Mouse (Mus musculus): ENCODE results near the gene Nfat5. TPM values are rescaled to one million over a fixed set of nuclear protein-coding genes. Genes with fewer than 3 reads are reported as not detected.

The Nfat5 gene
- total RNA-seq, 2 experiments from 2014 or later: 54.8 to 60.3 TPM

- no peak for TF ChIP-seq CTCF (IDR thresholded peaks at IDR 0.05)
- peak within 1 kb of the TSS; percentile 13 for H3K27ac ChIP-seq
These were observed 109.9 kb downstream of the Nfat5 start, which contains the start of gene Nqo1 for GRCm38 (mm10) chr8:107403038-107403781. TSS of gene Nqo1 (minus strand) at chr8:107403206.

DNA sequence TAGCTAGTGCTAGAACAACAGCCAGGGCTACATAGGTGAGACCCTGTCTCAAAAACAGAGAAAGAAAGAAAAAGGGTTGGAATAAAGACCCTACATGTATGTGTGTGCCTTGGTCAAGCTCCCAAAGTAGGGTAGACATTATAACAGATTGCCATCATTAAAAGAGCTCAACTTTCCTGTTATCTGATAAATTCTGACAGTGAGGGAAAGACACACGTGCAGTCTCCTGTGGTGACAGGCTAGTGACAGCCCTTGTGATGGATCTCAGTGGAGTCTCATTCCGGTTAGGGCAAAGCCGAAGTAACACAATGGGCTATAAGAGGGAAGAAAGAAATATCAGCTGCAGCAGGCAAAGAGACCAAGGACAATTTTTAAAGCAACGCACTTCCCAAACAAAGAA is 110.8 kb downstream of the Nfat5 start:
- no peak overlapping the region for H3K27ac ChIP-seq
- intact Hi-C loops (cut with DNase I): no loop called here
- no peak for DNase-seq (ENCODE audit: extremely low spot score in 1 of 2, low spot score in 2 of 2)
- H3K4me3 ChIP-seq: no peak overlapping the region
- TF ChIP-seq CTCF (IDR thresholded peaks at IDR 0.05): no peak

More at GRCm38 (mm10) chr8:107403038-107403781, 109.9 kb downstream of the Nfat5 start, which contains the start of gene Nqo1:
- intact Hi-C loops (cut with DNase I): no loop called here
- DNase-seq (ENCODE audit: extremely low spot score in 1 of 2, low spot score in 2 of 2): peak; percentile 40 to 63
- H3K4me3 ChIP-seq: peak within 1 kb of the TSS; percentile 47

- no peak for TF ChIP-seq CTCF (IDR thresholded peaks at IDR 0.05)
- no peak overlapping the region for H3K27ac ChIP-seq
These were observed 112.7 kb downstream of the Nfat5 start for GRCm38 (mm10) chr8:107405935-107406334.

GRCm38 (mm10) chr8:107411391-107411790 is 118.1 kb downstream of the Nfat5 start:
- no peak overlapping the region for H3K4me3 ChIP-seq
- TF ChIP-seq CTCF (IDR thresholded peaks at IDR 0.05): peak; percentile 61
- intact Hi-C loops (cut with DNase I): no loop called here
- H3K27ac ChIP-seq: no peak overlapping the region
- DNase-seq (ENCODE audit: extremely low spot score in 1 of 2, low spot score in 2 of 2): no peak

More at GRCm38 (mm10) chr8:107405935-107406334, 112.7 kb downstream of the Nfat5 start:
- no peak overlapping the region for H3K4me3 ChIP-seq
- intact Hi-C loops (cut with DNase I): no loop called here
- DNase-seq (ENCODE audit: extremely low spot score in 1 of 2, low spot score in 2 of 2): no peak

DNA sequence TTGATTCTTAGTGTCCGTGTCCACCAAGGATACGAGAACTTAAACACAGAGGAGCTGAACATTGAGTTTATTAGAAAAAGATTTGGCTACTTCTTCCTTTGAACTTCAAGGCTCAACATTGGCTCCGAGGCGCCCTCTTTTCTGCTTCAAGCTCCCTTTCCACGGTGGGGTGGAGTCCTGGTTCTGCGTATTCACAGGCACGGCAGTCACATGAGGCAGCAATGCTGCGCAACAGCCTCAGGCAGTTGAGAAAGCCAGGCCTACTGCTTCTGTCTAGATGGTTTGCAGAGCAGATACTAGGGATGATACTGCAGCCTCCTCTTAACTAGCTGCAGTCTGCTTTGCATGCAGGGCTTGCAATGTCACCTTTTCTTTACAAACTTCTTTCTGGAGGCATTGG is 119.3 kb downstream of the Nfat5 start:
- DNase-seq (ENCODE audit: extremely low spot score in 1 of 2, low spot score in 2 of 2): no peak
- Histone ChIP-seq H3K4me3 (no peak overlapping the region), H3K27ac (no peak overlapping the region)
- intact Hi-C loops (cut with DNase I): no loop called here
- no peak for TF ChIP-seq CTCF (IDR thresholded peaks at IDR 0.05)

DNA sequence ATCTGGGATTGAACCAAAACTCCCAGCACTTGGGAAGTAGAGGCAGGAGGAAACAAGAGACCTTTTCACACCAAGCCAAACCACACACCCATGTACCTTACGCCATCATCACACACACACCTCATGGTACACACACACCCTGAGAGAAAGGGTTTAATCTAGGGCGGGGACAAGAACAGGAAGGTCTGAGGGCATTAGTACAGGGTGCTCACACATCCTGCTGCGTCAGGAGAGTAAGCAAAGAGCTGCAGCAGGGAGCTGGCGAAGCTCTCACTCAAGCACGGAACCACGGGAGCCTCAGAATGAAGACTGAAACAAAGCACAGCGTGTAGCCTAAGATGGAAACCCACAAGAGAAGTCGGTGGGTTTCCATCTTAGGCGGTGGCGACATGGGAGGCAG is 120.6 kb downstream of the Nfat5 start:
- no peak for DNase-seq (ENCODE audit: extremely low spot score in 1 of 2, low spot score in 2 of 2)
- H3K4me3 ChIP-seq: no peak overlapping the region
- H3K27ac ChIP-seq: no peak overlapping the region
- intact Hi-C loops (cut with DNase I): no loop called here
- no peak for TF ChIP-seq CTCF (IDR thresholded peaks at IDR 0.05)

DNA sequence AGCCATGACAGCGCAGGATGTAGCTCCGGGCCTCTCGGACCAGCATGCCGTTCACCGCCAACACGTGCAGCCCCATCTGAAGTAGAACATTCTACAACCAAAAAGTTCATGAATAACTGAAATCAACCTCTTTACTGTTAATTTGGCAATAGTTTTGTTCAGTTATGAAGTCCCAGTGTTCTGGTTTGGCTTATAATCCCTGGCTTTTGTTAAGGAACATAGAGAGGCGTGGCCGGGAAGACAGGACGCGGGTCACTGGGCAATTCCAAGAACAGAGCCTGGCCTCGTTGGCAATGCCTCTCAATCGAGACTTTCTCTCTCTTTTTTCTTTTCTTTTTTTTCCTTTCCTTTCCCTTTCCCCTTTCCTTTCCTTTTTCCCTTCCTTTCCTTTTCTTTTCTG is 123.7 kb downstream of the Nfat5 start:
- no peak overlapping the region for H3K4me3 ChIP-seq
- TF ChIP-seq CTCF (IDR thresholded peaks at IDR 0.05): no peak
- intact Hi-C loops (cut with DNase I): no loop called here
- no peak overlapping the region for H3K27ac ChIP-seq
- no peak for DNase-seq (ENCODE audit: extremely low spot score in 1 of 2, low spot score in 2 of 2)

DNA sequence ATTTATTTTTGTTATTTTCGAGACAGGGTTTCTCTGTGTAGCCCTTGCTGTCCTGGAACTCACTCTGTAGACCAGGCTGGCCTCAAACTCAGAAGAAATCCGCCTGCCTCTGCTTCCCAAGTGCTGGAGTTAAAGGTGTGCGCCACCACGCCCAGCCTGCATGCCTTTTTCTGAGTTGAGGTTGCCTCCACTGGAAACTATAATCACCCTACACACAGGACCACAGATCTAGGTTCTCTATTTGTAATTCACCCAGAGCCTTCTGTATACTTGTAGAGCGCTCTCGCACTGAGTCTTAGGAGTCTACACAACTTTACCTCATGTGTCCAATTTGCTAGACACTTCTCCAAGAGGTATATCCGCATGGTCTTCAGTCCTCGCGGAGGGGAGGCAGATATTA is 130.9 kb downstream of the Nfat5 start:
- H3K4me3 ChIP-seq: peak overlapping the region; percentile 77
- H3K27ac ChIP-seq: peak overlapping the region; percentile 92
- intact Hi-C loops (cut with DNase I): loop anchor here (2.0 kb wide), 1 partner anchor 37 kb away; no protein-coding TSS in a partner anchor
- TF ChIP-seq CTCF (IDR thresholded peaks at IDR 0.05): no peak
- no peak for DNase-seq (ENCODE audit: extremely low spot score in 1 of 2, low spot score in 2 of 2)

DNA sequence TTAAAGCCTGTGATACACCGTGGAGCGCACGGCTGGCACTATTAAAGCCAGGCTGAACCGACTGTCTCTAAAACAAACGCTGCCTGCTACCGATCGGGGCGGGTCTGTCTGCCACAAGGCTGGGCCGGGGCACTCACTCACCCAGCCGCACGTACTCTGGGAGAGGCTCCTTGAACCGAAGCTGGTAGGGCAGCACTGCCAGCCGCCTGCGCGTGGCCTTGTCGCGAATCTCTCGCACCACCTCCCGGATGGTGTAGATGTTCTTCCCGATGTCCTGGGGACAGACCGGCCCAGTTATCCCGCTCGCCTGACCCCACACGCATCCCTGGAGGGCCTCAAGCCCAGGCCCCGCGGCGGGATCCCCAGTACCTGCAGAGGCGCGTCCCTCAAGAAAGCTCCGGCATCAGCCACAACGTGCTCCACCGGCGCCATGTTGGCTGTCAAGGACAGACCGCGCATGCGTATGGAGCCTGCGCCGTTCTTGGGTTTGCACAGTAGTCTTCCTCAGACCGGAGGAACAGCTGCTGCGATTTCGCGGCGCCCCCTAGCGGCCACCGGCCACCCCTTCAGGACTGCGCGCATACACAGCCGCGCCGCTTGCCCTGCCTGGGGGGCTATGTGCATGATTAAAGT is 131.4 kb downstream of the Nfat5 start, which contains the start of gene Nob1:
TSS of gene Nob1 (minus strand) at position 455 of the 633 bp plus-strand sequence.
- peak within 1 kb of the TSS; percentile 77 for H3K4me3 ChIP-seq
- peak within 1 kb of the TSS; percentile 92 for H3K27ac ChIP-seq
- DNase-seq (ENCODE audit: extremely low spot score in 1 of 2, low spot score in 2 of 2): peak; percentile 96 to 97
- intact Hi-C loops (cut with DNase I): loop anchor here (1.0 to 2.0 kb wide), 2 partner anchors 38 to 320 kb away; no protein-coding TSS in a partner anchor
- TF ChIP-seq CTCF (IDR thresholded peaks at IDR 0.05): no peak; the same call in none of the 2 replicates

DNA sequence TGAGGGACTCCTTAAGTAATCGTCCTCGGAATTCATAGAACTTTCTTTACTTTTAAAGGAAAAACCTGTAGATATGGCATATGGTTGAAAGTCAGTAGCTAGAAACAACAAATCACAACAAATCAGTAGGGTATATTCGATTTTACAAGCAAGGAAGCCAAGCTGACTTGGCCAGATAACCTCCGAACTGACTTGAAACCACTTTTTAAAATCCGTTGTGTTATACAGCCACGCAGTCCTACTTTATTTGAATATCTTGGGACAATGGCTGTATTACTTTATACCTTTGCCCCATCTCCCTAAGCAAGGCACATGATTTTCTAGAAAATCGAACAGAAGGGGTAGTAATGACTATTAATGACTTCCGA is 131.9 kb downstream of the Nfat5 start:
- Histone ChIP-seq H3K27ac (no peak overlapping the region), H3K4me3 (no peak overlapping the region)
- DNase-seq (ENCODE audit: extremely low spot score in 1 of 2, low spot score in 2 of 2): no peak
- intact Hi-C loops (cut with DNase I): loop anchor here (1.0 to 2.0 kb wide), 2 partner anchors 38 to 321 kb away; no protein-coding TSS in a partner anchor
- no peak for TF ChIP-seq CTCF (IDR thresholded peaks at IDR 0.05)

Other genes starting within 250 kb of the Nfat5 start
- 10 to 100 TPM; 24.4 to 25.9 TPM for gene Pdf, start 244.9 kb upstream of the Nfat5 start, total RNA-seq (2021)
- gene Cog8, start 236.8 kb upstream of the Nfat5 start, total RNA-seq (2021): 10 to 100 TPM; 24.9 to 27.8 TPM
- gene Nip7, start 236.6 kb upstream of the Nfat5 start, total RNA-seq (2021): 10 to 100 TPM; 40.9 to 42.4 TPM
- gene Tmed6, start 227.8 kb upstream of the Nfat5 start, total RNA-seq (2021): not detected
- 10 to 100 TPM; 39.1 to 39.2 TPM for gene Terf2, start 196.9 kb upstream of the Nfat5 start, total RNA-seq (2021)
- 10 to 100 TPM; 92.3 to 93.6 TPM for gene Cyb5b, start 142.8 kb upstream of the Nfat5 start, total RNA-seq (2021)
- 1 to 10 TPM; 3.7 to 4.2 TPM for gene Nqo1, start 109.7 kb downstream of the Nfat5 start, total RNA-seq (2021)
- gene Nob1, start 131.6 kb downstream of the Nfat5 start, total RNA-seq (2021): 10 to 100 TPM; 39.4 to 40.6 TPM
- 10 to 100 TPM; 34.4 to 39.3 TPM for gene Wwp2, start 142.9 kb downstream of the Nfat5 start, total RNA-seq (2021)

Measured in left cerebral cortex, adult 2 months (tissue).